Mouse (Mus musculus) forebrain, postnatal 0 days (tissue): ENCODE measurements at regions not wholly inside any gene's neighbourhood (a gene's known extent, or its start where the extent isn't known, plus 50 kb on each side); places are given as distances from the start of the nearest gene placed in this dataset.

Experiments used
- ATAC-seq: fragments of 200-750 bp; cut with Nextera tagmentation; 2 replicates; pipeline ENCODE4 v1.8.0; 2017; ENCODE audit warnings: mild to moderate bottlenecking, moderate library complexity
- DNase-seq: peaks from one replicate; pipeline ENCODE4 v3.0.0-alpha.2; 2015
- H3K27ac ChIP-seq: fragments of 300-500 bp; sonication (generic); 2 replicates; pipeline ENCODE4 v1.5.1; 2014; ENCODE audit warnings: low read depth, mild to moderate bottlenecking, antibody characterized with exemption, low read length, moderate library complexity, mixed read lengths
- H3K27me3 ChIP-seq: fragments of 300-500 bp; sonication (generic); 2 replicates; pipeline ENCODE4 v1.6.1; 2014; ENCODE audit warnings: mild to moderate bottlenecking, low read length, mixed read lengths; ENCODE audit not compliant: insufficient read depth
- H3K36me3 ChIP-seq: fragments of 300-500 bp; sonication (generic); 2 replicates; pipeline ENCODE4 v1.6.1; 2014; ENCODE audit warnings: mild to moderate bottlenecking, moderate library complexity; ENCODE audit not compliant: insufficient read depth
- H3K4me1 ChIP-seq: fragments of 300-500 bp; sonication (generic); 2 replicates; pipeline ENCODE4 v1.6.1; 2014; ENCODE audit warnings: antibody characterized with exemption; ENCODE audit not compliant: insufficient read depth
- H3K4me2 ChIP-seq: fragments of 300-500 bp; sonication (generic); 2 replicates; pipeline ENCODE4 v1.6.1; 2014; ENCODE audit warnings: low read depth, mild to moderate bottlenecking, moderate library complexity
- H3K4me3 ChIP-seq: fragments of 300-500 bp; sonication (generic); 2 replicates; pipeline ENCODE4 v1.5.1; 2014; ENCODE audit warnings: low read depth, low read length, mixed read lengths
- H3K9ac ChIP-seq: fragments of 300-500 bp; sonication (generic); 2 replicates; pipeline ENCODE4 v1.6.1; 2014; ENCODE audit warnings: mild to moderate bottlenecking
- H3K9me3 ChIP-seq: fragments of 300-500 bp; sonication (generic); 2 replicates; pipeline ENCODE4 v1.6.1; 2016; ENCODE audit warnings: low read length
- CTCF ChIP-seq: sonication (generic); IDR thresholded peaks from 2 replicates; pipeline ENCODE4 v1.5.1; 2016; ENCODE audit warnings: antibody characterized with exemption, control low read depth, low read depth
- WGBS: fragments of 180-500 bp; shearing (Covaris S2); extraction: QIAGEN DNeasy Blood & Tissue Kit; methylation state at CpG from one replicate; pipeline ENCODE4 v1.1.7; 2014; 5-methylcytosine and 5-hydroxymethylcytosine counted together

- no peak overlapping the region for H3K9ac ChIP-seq
- H3K27ac ChIP-seq: no peak overlapping the region
- no peaks in the 10 kb centered on the region for H3K4me1 ChIP-seq
- H3K4me2 ChIP-seq: no peak overlapping the region
- ATAC-seq (no peak), DNase-seq (no peak)
- WGBS: 87% methylated on average over 3 of the region's 3 CpGs
- H3K36me3 ChIP-seq: no peaks in the 10 kb centered on the region
- no peak overlapping the region for H3K4me3 ChIP-seq
- no peak for TF ChIP-seq CTCF
- H3K9me3 ChIP-seq: no peaks in the 10 kb centered on the region
- H3K27me3 ChIP-seq: no peaks in the 10 kb centered on the region; the same call in 1 of the 2 replicates
Measured at GRCm38 (mm10) chr3:52731491-52731890, 285.5 kb downstream of the Cog6 start.

DNA sequence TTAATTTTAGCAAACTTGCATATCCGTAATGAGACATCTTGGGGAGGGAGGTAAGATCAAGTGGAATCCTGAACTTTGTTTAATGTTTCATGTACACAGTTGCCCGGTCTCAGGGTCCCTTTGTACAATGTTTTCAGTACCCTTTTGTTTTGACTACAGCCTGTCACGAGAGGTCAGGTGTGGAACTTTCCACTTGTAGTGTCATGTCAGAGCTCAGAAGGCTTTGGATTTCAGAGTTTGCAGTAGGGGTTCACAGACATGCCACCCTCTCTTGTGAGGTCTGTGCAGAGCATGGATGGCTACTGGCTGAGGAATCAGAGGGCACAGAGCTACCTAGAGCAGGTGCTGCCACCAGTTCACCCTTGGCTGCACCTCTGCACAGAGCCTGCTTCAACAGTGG is 287.3 kb downstream of the Cog6 start:
- Histone ChIP-seq H3K4me2 (no peak overlapping the region), H3K9me3 (no peaks in the 10 kb centered on the region), H3K9ac (no peak overlapping the region), H3K4me1 (no peaks in the 10 kb centered on the region), H3K27ac (no peak overlapping the region), H3K36me3 (no peaks in the 10 kb centered on the region), H3K4me3 (no peak overlapping the region), H3K27me3 (no peaks in the 10 kb centered on the region; the same call in 1 of the 2 replicates)
- ATAC-seq: no peak
- 74% methylated on average over 3 of the region's 3 CpGs for WGBS
- DNase-seq: no peak
- TF ChIP-seq CTCF: no peak

DNA sequence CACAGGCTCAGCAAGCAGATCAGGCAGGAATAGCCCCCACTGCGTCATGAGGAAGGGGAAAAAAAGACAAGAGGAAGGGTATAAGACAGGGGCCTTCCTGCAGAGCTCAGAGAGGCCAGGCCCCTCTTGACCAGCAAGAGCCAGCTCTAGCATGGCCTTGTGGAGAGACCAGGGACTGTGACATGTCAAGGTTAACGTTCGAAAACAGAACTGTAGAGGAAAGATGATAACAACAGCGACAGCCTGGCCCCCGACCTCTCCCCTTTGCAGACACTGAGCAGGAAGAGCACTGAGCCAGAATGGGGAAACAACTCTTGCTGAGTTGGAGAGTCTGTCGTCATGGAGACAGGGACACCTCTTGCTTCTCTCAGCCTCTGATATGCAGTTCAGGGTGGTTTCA is 288.2 kb downstream of the Cog6 start:
- ATAC-seq: no peak
- H3K27ac ChIP-seq: no peak overlapping the region
- H3K4me2 ChIP-seq: no peak overlapping the region
- no peak overlapping the region for H3K9ac ChIP-seq
- no peaks in the 10 kb centered on the region for H3K36me3 ChIP-seq
- H3K27me3 ChIP-seq: no peaks in the 10 kb centered on the region; the same call in 1 of the 2 replicates
- DNase-seq: no peak
- 84% methylated on average over 6 of the region's 6 CpGs for WGBS
- TF ChIP-seq CTCF: no peak
- no peaks in the 10 kb centered on the region for H3K9me3 ChIP-seq
- H3K4me1 ChIP-seq: no peaks in the 10 kb centered on the region
- no peak overlapping the region for H3K4me3 ChIP-seq

DNA sequence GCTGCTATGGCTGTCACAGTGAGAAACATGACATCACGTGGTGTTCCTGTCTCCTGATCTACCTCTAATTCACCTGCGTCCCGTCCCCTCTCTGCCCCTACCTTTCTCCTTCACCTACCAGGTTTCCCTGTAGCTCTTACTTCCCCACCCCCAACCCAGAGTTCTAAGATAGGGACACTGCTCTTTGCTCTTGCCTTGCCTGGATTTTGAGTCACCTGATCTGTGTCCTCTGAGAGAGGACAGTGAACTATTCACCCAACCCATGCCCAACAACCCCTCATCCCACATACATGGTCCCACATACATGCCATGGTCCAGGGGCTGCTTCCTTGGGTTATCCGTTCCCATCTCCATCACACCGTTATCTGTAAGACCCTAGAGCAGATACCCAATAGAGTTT is 288.6 kb downstream of the Cog6 start:
- H3K27me3 ChIP-seq: no peaks in the 10 kb centered on the region; the same call in 1 of the 2 replicates
- DNase-seq (no peak), ATAC-seq (no peak)
- no peaks in the 10 kb centered on the region for H3K9me3 ChIP-seq
- no peaks in the 10 kb centered on the region for H3K36me3 ChIP-seq
- H3K4me2 ChIP-seq: no peak overlapping the region
- WGBS: 91% methylated on average over 5 of the region's 5 CpGs
- no peak overlapping the region for H3K27ac ChIP-seq
- no peak overlapping the region for H3K4me3 ChIP-seq
- no peak for TF ChIP-seq CTCF
- H3K4me1 ChIP-seq: no peaks in the 10 kb centered on the region
- no peak overlapping the region for H3K9ac ChIP-seq

DNA sequence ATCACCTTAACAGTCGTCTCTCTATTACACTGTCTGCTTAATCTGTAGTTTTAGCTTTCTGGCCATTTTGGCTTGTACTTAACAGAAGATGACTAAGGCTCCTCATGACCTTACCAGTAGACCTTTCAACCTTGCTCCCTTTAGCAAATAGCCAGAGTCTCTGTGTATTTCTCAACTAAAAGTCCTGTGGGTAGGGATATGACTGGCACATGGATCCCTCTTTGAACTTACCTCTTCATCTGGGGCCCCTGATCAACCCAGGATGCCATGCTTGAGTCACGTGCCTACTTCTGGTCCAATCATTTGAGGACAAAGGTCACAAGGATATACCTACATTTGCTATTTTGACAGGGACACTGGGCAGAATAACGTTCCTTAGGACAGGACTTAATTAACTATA is 292.7 kb downstream of the Cog6 start:
- no peak for ATAC-seq

GRCm38 (mm10) chr3:52722946-52723345 is 294.1 kb downstream of the Cog6 start:
- no peaks in the 10 kb centered on the region for H3K9me3 ChIP-seq
- no peaks in the 10 kb centered on the region for H3K36me3 ChIP-seq
- no peak for TF ChIP-seq CTCF
- no peak overlapping the region for H3K27ac ChIP-seq
- WGBS: 91% methylated on average over 2 of the region's 2 CpGs
- H3K9ac ChIP-seq: no peak overlapping the region
- no peaks in the 10 kb centered on the region for H3K4me1 ChIP-seq
- DNase-seq: no peak
- no peak for ATAC-seq
- H3K4me3 ChIP-seq: no peak overlapping the region
- H3K27me3 ChIP-seq: no peaks in the 10 kb centered on the region
- no peak overlapping the region for H3K4me2 ChIP-seq

More for the DNA sequence above, 292.7 kb downstream of the Cog6 start:
- Histone ChIP-seq H3K4me3 (no peak overlapping the region), H3K36me3 (no peaks in the 10 kb centered on the region), H3K9me3 (no peaks in the 10 kb centered on the region), H3K9ac (no peak overlapping the region), H3K27ac (no peak overlapping the region), H3K27me3 (no peaks in the 10 kb centered on the region), H3K4me2 (no peak overlapping the region), H3K4me1 (no peaks in the 10 kb centered on the region)
- DNase-seq: no peak
- WGBS: 89% methylated on average over 3 of the region's 3 CpGs
- TF ChIP-seq CTCF: no peak

DNA sequence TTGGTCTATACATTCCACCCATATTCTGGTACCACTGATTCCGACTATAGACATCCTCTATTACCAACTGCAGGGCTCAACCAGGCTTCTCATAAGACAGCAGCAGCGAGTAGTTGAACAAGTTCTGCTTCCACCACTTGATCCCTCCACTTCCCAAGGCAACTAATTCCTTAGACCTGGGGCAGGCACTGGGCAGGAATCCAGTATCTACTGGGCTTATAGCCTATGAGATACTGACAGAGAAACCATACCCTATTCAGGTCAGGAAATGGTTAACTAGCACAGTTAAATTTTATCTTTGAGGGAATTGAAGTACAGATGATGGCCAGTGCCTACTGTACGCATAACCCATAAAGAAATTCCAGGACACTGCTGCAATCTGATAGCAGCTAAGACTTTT is 297.9 kb downstream of the Cog6 start:
- Histone ChIP-seq H3K36me3 (no peaks in the 10 kb centered on the region), H3K4me3 (no peak overlapping the region), H3K4me1 (no peaks in the 10 kb centered on the region), H3K27me3 (no peaks in the 10 kb centered on the region), H3K9ac (no peak overlapping the region), H3K9me3 (no peaks in the 10 kb centered on the region), H3K27ac (no peak overlapping the region), H3K4me2 (no peak overlapping the region)
- no peak for TF ChIP-seq CTCF
- 85% methylated on average over 3 of the region's 3 CpGs for WGBS
- no peak for ATAC-seq
- no peak for DNase-seq

GRCm38 (mm10) chr3:52717324-52717723 is 299.7 kb downstream of the Cog6 start:
- Histone ChIP-seq H3K27me3 (no peaks in the 10 kb centered on the region), H3K4me3 (no peak overlapping the region), H3K4me1 (no peaks in the 10 kb centered on the region), H3K9me3 (no peaks in the 10 kb centered on the region), H3K27ac (no peak overlapping the region), H3K9ac (no peak overlapping the region), H3K4me2 (no peak overlapping the region), H3K36me3 (no peaks in the 10 kb centered on the region)
- no peak for ATAC-seq
- 88% methylated on average over 5 of the region's 5 CpGs for WGBS
- no peak for DNase-seq
- no peak for TF ChIP-seq CTCF
